Comparison of ENCODE assay signal across 12 mouse cellular contexts in genomic region chr13:91305697-91306405, GRCm38 (mm10).
DNase-seq lines count a peak whose midpoint lies in the region; ATAC-seq and TF ChIP-seq lines count a peak whose summit lies in the region.
"Had no signal": no experiment of that assay in that cellular context is flagged by ENCODE, and none has a peak within 500 bp of the region (broad histone marks: within the 10 kb centered on the region; RNA-seq: fewer than 3 reads in every experiment).

No protein-coding gene starts in this region.

- DNase-seq in hindbrain, embryonic 14.5 days (ENCODE audit: low spot score), result peak; percentile 46
- no peak for DNase-seq in hindbrain, embryonic 10.5 days (ENCODE audit: low spot score)
- DNase-seq in CD4-positive helper T cell, adult 2 months (ENCODE audit: low read depth, low spot score), result peak; percentile 5
- DNase-seq in brain, adult 2 months (ENCODE audit: low read depth, low spot score), result peak; percentile 61
- peak; percentile 14 to 42 for DNase-seq in layer of hippocampus, postnatal 25 days (ENCODE audit: extremely low spot score in 1 of 2, low spot score in 1 of 2)
- no peak for DNase-seq in gastrocnemius, postnatal 36 days
- DNase-seq in stomach, postnatal 0 days (ENCODE audit: low spot score), result no peak
- DNase-seq in ovary, postnatal 36 days (ENCODE audit: low spot score), result no peak
- DNase-seq: kidney, adult 9 months had no signal

- WGBS in hindbrain, embryonic 14.5 days, result 64% methylated on average over 6 of the region's 6 CpGs
- 85% methylated on average over 6 of the region's 6 CpGs for WGBS in hindbrain, embryonic 10.5 days
- 51% methylated on average over 6 of the region's 6 CpGs for WGBS in stomach, postnatal 0 days

- no peaks in the 10 kb centered on the region for H3K27me3 ChIP-seq in hindbrain, embryonic 14.5 days (ENCODE audit: control insufficient read depth, insufficient read depth, low read length)
- H3K27me3 ChIP-seq in hindbrain, embryonic 10.5 days (ENCODE audit: insufficient read depth, poor library complexity, severe bottlenecking), result no peaks in the 10 kb centered on the region
- no peaks in the 10 kb centered on the region for H3K27me3 ChIP-seq in stomach, postnatal 0 days (ENCODE audit: control insufficient read depth, insufficient read depth, low read length)
- H3K27me3 ChIP-seq: heart, embryonic 12.5 days; liver, embryonic 12.5 days had no signal

- no peak for TF ChIP-seq CTCF in stomach, postnatal 0 days (IDR thresholded peaks at IDR 0.05; ENCODE audit: low read depth)

- H3K9me3 ChIP-seq in hindbrain, embryonic 14.5 days (ENCODE audit: control insufficient read depth, low read length), result no peaks in the 10 kb centered on the region
- H3K9me3 ChIP-seq in hindbrain, embryonic 10.5 days, result no peaks in the 10 kb centered on the region
- H3K9me3 ChIP-seq in stomach, postnatal 0 days (ENCODE audit: control insufficient read depth, low read length), result no peaks in the 10 kb centered on the region
- H3K9me3 ChIP-seq: heart, embryonic 12.5 days; liver, embryonic 12.5 days had no signal

- TF ChIP-seq EP300 in stomach, postnatal 0 days (optimal IDR thresholded peaks at IDR 0.05), result no peak

- H3K4me3 ChIP-seq in hindbrain, embryonic 14.5 days (replicated peaks; ENCODE audit: low read length), result no peak overlapping the region
- no peak overlapping the region for H3K4me3 ChIP-seq in hindbrain, embryonic 10.5 days
- H3K4me3 ChIP-seq in stomach, postnatal 0 days (ENCODE audit: low read depth, low read length), result no peak overlapping the region
- H3K4me3 ChIP-seq: erythroblast, embryonic 14.5 days; heart, embryonic 12.5 days; liver, embryonic 12.5 days had no signal

- H3K4me2 ChIP-seq in hindbrain, embryonic 14.5 days (replicated peaks), result no peak overlapping the region
- no peak overlapping the region for H3K4me2 ChIP-seq in stomach, postnatal 0 days (replicated peaks; ENCODE audit: low read depth)
- H3K4me2 ChIP-seq: heart, embryonic 12.5 days; liver, embryonic 12.5 days had no signal

- no peak for ATAC-seq in hindbrain, embryonic 14.5 days (ENCODE audit: low FRiP score)
- ATAC-seq in stomach, postnatal 0 days (ENCODE audit: low FRiP score, low TSS enrichment), result no peak
- ATAC-seq: liver, embryonic 12.5 days had no signal

- no peaks in the 10 kb centered on the region for H3K4me1 ChIP-seq in hindbrain, embryonic 14.5 days (replicated peaks; ENCODE audit: control insufficient read depth, insufficient read depth, low read length)
- H3K4me1 ChIP-seq in hindbrain, embryonic 10.5 days (replicated peaks), result no peaks in the 10 kb centered on the region
- H3K4me1 ChIP-seq in stomach, postnatal 0 days (replicated peaks; ENCODE audit: control insufficient read depth, insufficient read depth), result no peaks in the 10 kb centered on the region
- H3K4me1 ChIP-seq: heart, embryonic 12.5 days had no signal

- intact Hi-C loops in gastrocnemius, postnatal 36 days (cut with DNase I), result no loop called here

- H3K27ac ChIP-seq in hindbrain, embryonic 14.5 days, result no peak overlapping the region
- H3K27ac ChIP-seq in hindbrain, embryonic 10.5 days, result no peak overlapping the region
- H3K27ac ChIP-seq in stomach, postnatal 0 days (replicated peaks), result no peak overlapping the region
- H3K27ac ChIP-seq: liver, embryonic 12.5 days had no signal

- no peaks in the 10 kb centered on the region for H3K36me3 ChIP-seq in hindbrain, embryonic 14.5 days (replicated peaks; ENCODE audit: control insufficient read depth, insufficient read depth)
- H3K36me3 ChIP-seq in hindbrain, embryonic 10.5 days, result no peaks in the 10 kb centered on the region
- H3K36me3 ChIP-seq in stomach, postnatal 0 days (ENCODE audit: control insufficient read depth, insufficient read depth, low read length), result no peaks in the 10 kb centered on the region
- H3K36me3 ChIP-seq: heart, embryonic 12.5 days; liver, embryonic 12.5 days had no signal

- no peak overlapping the region for H3K9ac ChIP-seq in hindbrain, embryonic 14.5 days
- no peak overlapping the region for H3K9ac ChIP-seq in stomach, postnatal 0 days (ENCODE audit: low read length)
- H3K9ac ChIP-seq: heart, embryonic 12.5 days; liver, embryonic 12.5 days had no signal

Comparison
In these comparisons a context has a peak if more than half of its experiments do, and no peak if none do; other contexts are left out.
1. DNase-seq: peak in hindbrain, embryonic 14.5 days (single experiment), CD4-positive helper T cell, adult 2 months (single experiment), brain, adult 2 months (single experiment) and layer of hippocampus, postnatal 25 days (2 of 2); none in hindbrain, embryonic 10.5 days (single experiment), gastrocnemius, postnatal 36 days (0 of 2), stomach, postnatal 0 days (single experiment) and ovary, postnatal 36 days (single experiment).